In genomic region chr10:110760552-110760951, GRCm38 (mm10) we compare ENCODE assay signal across 8 mouse cellular contexts. TPM values are rescaled to one million over a fixed set of nuclear protein-coding genes. Genes with fewer than 3 reads are reported as not detected.
DNase-seq lines count a peak whose midpoint lies in the region; ATAC-seq lines count a peak whose summit lies in the region.
"Not testable (repeated sequence)": the region's sequence is repeated elsewhere in the genome, so short reads cannot be mapped to it uniquely, and the experiment has no call there.

No protein-coding gene starts in this region.

- H3K4me3 ChIP-seq in embryonic facial prominence, embryonic 10.5 days, result not testable (repeated sequence)

- H3K36me3 ChIP-seq in embryonic facial prominence, embryonic 10.5 days (replicated peaks), result peaks cover 96% of the 10 kb centered on the region

- H3K27ac ChIP-seq in embryonic facial prominence, embryonic 10.5 days (replicated peaks), result not testable (repeated sequence)

- not testable (repeated sequence) for H3K4me1 ChIP-seq in embryonic facial prominence, embryonic 10.5 days

- ATAC-seq in activated CD4-positive, CD25-positive, alpha-beta regulatory T cell, adult 4 months, result peak; percentile 84
- ATAC-seq in granulocyte monocyte progenitor cell, adult 5-6 weeks (replicated peaks; ENCODE audit: poor library complexity, severe bottlenecking), result peak; percentile 86
- ATAC-seq in neutrophil, adult 5-6 weeks (ENCODE audit: extremely low read depth, insufficient number of reproducible peaks, low FRiP score, poor library complexity, severe bottlenecking), result peak; percentile 55; the same call in 1 of the 2 replicates

- peak; percentile 30 to 40 for DNase-seq in B cell, adult 2 months
- DNase-seq in embryonic facial prominence, embryonic 10.5 days (ENCODE audit: low spot score), result peak; percentile 38
- DNase-seq in hindlimb bud, embryonic 11.5 days (ENCODE audit: extremely low spot score, low read depth, low spot score), result peak; percentile 42
- DNase-seq in kidney, postnatal 36 days, result peak; percentile 54 to 63
- DNase-seq in lung, postnatal 25 days (ENCODE audit: low spot score), result peak; percentile 55

- WGBS in embryonic facial prominence, embryonic 10.5 days, result 77% methylated on average over 9 of the region's 12 CpGs

- not testable (repeated sequence) for H3K27me3 ChIP-seq in embryonic facial prominence, embryonic 10.5 days (replicated peaks; ENCODE audit: low read depth, poor library complexity, severe bottlenecking)

- not testable (repeated sequence) for H3K9me3 ChIP-seq in embryonic facial prominence, embryonic 10.5 days

RNA-seq across cellular contexts. Expression of gene E2f7, which starts 15.3 kb away (rescaled TPM):
- 1 to 10 TPM; 1.5 to 3.2 TPM for polyA plus RNA-seq in activated CD4-positive, CD25-positive, alpha-beta regulatory T cell, adult 4 months (2017; shearing (Covaris generic))
- polyA plus RNA-seq in embryonic facial prominence, embryonic 10.5 days (2016; fragmentation: Nextera tagmentation; extraction: Ambion mirVana), result 41.9 and 42.4 TPM in 2 replicates
- total RNA-seq in granulocyte monocyte progenitor cell, adult 5-6 weeks (2014; fragmentation: Nextera tagmentation), result 7.5 and 12.5 TPM in 2 replicates
- total RNA-seq in granulocyte monocyte progenitor cell, adult 5-6 weeks (2017), result 5.0 and 5.8 TPM in 2 replicates
- not detected in 2 replicates for total RNA-seq in neutrophil, adult 5-6 weeks (2017)
